Comparison of ENCODE assay signal across 21 mouse cellular contexts in genomic region chr10:36523881-36524280, GRCm38 (mm10). TPM values are rescaled to one million over a fixed set of nuclear protein-coding genes. Genes with fewer than 3 reads are reported as not detected.
A peak's percentile ranks its signal among the peaks of the same experiment; 100 is the strongest.
DNase-seq lines count a peak whose midpoint lies in the region.
"Had no signal": no experiment of that assay in that cellular context is flagged by ENCODE, and none has a peak within 500 bp of the region (broad histone marks: within the 10 kb centered on the region; RNA-seq: fewer than 3 reads in every experiment).

No protein-coding gene starts in this region.

- DNase-seq in right cerebral cortex, adult 18-20 months: peak; percentile 43
- DNase-seq in right cerebral cortex, postnatal 4 days: no peak
- DNase-seq in right cerebral cortex, postnatal 36 days (ENCODE audit: low spot score in 2 of 2): peak; percentile 14
- DNase-seq in right cerebral cortex, postnatal 14 days: no peak
- DNase-seq in brain, adult 2 months (ENCODE audit: low read depth, low spot score): peak; percentile 87
- DNase-seq in telencephalon, adult 2 months (ENCODE audit: low read depth, low spot score): peak; percentile 54
- no peak for DNase-seq in layer of hippocampus, adult 8-10 months (ENCODE audit: low spot score in 2 of 2)
- no peak for DNase-seq in kidney, adult 18-20 months
- DNase-seq: adrenal gland, adult 8-10 months; adrenal gland, postnatal 14 days; adrenal gland, postnatal 36 days; B cell, adult 2 months; cerebellum, adult 11 months; cerebellum, adult 18-20 months; cerebellum, adult 8-10 months; cerebellum, adult 9-11 months; cerebellum, postnatal 14 days; cerebellum, postnatal 36 days; embryo, embryonic 11 days had no signal

RNA-seq across cellular contexts. Expression of gene Hs3st5, which starts 17.3 kb away (rescaled TPM):
- 1 to 10 TPM; 1.3 to 2.3 (median 1.8) TPM for total RNA-seq in layer of hippocampus, adult 8-10 months (2022)
- total RNA-seq: CH12.LX; common myeloid progenitor, adult 5-6 weeks had no signal

Comparison
In these comparisons a context has a peak if more than half of its experiments do, and no peak if none do; other contexts are left out.
1. DNase-seq: peak in right cerebral cortex, adult 18-20 months (single experiment), right cerebral cortex, postnatal 36 days (2 of 2), brain, adult 2 months (single experiment) and telencephalon, adult 2 months (single experiment); none in right cerebral cortex, postnatal 4 days (single experiment), right cerebral cortex, postnatal 14 days (single experiment), layer of hippocampus, adult 8-10 months (0 of 2) and kidney, adult 18-20 months (single experiment).